Mouse (Mus musculus) heart, embryonic 16.5 days (tissue): Measurements from ENCODE around the gene Grk6. TPM values are rescaled to one million over a fixed set of nuclear protein-coding genes. Genes with fewer than 3 reads are reported as not detected.

Experiments
- microRNA-seq: library from miRNA; unstranded; fragments of <30 nt; microRNA quantifications from one replicate; pipeline ENCODE4, GENCODE M21; 2017
- polyA plus RNA-seq: library from polyadenylated mRNA; unstranded; fragments of >200 nt; fragmentation: Nextera tagmentation; extraction: Ambion mirVana; gene quantifications from 2 replicates; pipeline ENCODE4 v1.2.1, GENCODE M21; 2015

Gene Grk6
- polyA plus RNA-seq, 1 experiment from 2014 or later = 11.4 TPM

Small RNA genes lying within 50 kb of the gene (microRNA-seq; reads per million reads assigned to microRNA genes)
- gene Mir6943 (not detected), gene Mir6944 (16.7 reads per million, percentile 32 among the genes with 10 or more reads in this experiment), gene Mir6945 (4.7 reads per million, percentile 18 among the genes with 10 or more reads in this experiment)

Other genes starting within 250 kb of the Grk6 start
- gene Nsd1, start 235.3 kb upstream of the Grk6 start, polyA plus RNA-seq = 38.1 and 40.5 TPM in 2 replicates
- gene Prelid1, start 124.6 kb upstream of the Grk6 start, polyA plus RNA-seq = 339 and 346 TPM in 2 replicates
- gene Rab24, start 123.1 kb upstream of the Grk6 start, polyA plus RNA-seq = 67.4 and 74.8 TPM in 2 replicates
- gene Mxd3, start 115.2 kb upstream of the Grk6 start, polyA plus RNA-seq = 29.2 and 29.4 TPM in 2 replicates
- 84.2 and 84.5 TPM in 2 replicates for gene Lman2, start 82.3 kb upstream of the Grk6 start, polyA plus RNA-seq
- 1.4 and 2.4 TPM in 2 replicates for gene Rgs14, start 75.3 kb upstream of the Grk6 start, polyA plus RNA-seq
- not detected in 2 replicates for gene Slc34a1, start 46.9 kb upstream of the Grk6 start, polyA plus RNA-seq
- not detected in 2 replicates for gene Pfn3, start 29.8 kb upstream of the Grk6 start, polyA plus RNA-seq
- gene F12, start 18.3 kb upstream of the Grk6 start, polyA plus RNA-seq = 0.25 TPM in 1 of 2 replicates, not detected in the other
- gene Prr7, start 19.2 kb downstream of the Grk6 start, polyA plus RNA-seq = 0.25 and 0.28 TPM in 2 replicates
- gene Dbn1, start 43.0 kb downstream of the Grk6 start, polyA plus RNA-seq = 59.4 and 62.5 TPM in 2 replicates
- gene Pdlim7, start 68.6 kb downstream of the Grk6 start, polyA plus RNA-seq = 229 and 248 TPM in 2 replicates
- gene Dok3, start 84.2 kb downstream of the Grk6 start, polyA plus RNA-seq = 1.9 and 2.2 TPM in 2 replicates
- gene Ddx41, start 91.6 kb downstream of the Grk6 start, polyA plus RNA-seq = 31.9 and 32.1 TPM in 2 replicates
- gene Fam193b, start 126.0 kb downstream of the Grk6 start, polyA plus RNA-seq = 22.6 and 23.9 TPM in 2 replicates
- 99.9 and 110 TPM in 2 replicates for gene Tmed9, start 128.7 kb downstream of the Grk6 start, polyA plus RNA-seq
- 18.1 and 18.9 TPM in 2 replicates for gene B4galt7, start 154.8 kb downstream of the Grk6 start, polyA plus RNA-seq
- 35.6 and 39.9 TPM in 2 replicates for gene Caml, start 177.9 kb downstream of the Grk6 start, polyA plus RNA-seq
- 20.5 and 21.4 TPM in 2 replicates for gene Ddx46, start 190.0 kb downstream of the Grk6 start, polyA plus RNA-seq
- gene B230219D22Rik, start 248.1 kb downstream of the Grk6 start, polyA plus RNA-seq = 49.3 and 51.4 TPM in 2 replicates